Mouse (Mus musculus) lung, embryonic 16.5 days (tissue): ENCODE data around the gene Frmd5. TPM values are rescaled to one million over a fixed set of nuclear protein-coding genes. Genes with fewer than 3 reads are reported as not detected.

ENCODE experiments used
- ATAC-seq: fragments of 200-750 bp; cut with Nextera tagmentation; 2 replicates; pipeline ENCODE4 v1.8.0; 2017; ENCODE audit warnings: low read depth, mild to moderate bottlenecking, moderate library complexity
- H3K27ac ChIP-seq: fragments of 300-500 bp; sonication (generic); 2 replicates; pipeline ENCODE4 v1.5.1; 2014; ENCODE audit warnings: mild to moderate bottlenecking, control low read depth, low read length
- H3K27me3 ChIP-seq: fragments of 300-500 bp; sonication (generic); 2 replicates; pipeline ENCODE4 v1.6.1; 2014; ENCODE audit warnings: low read depth, low read length, mixed read lengths; ENCODE audit not compliant: control insufficient read depth, insufficient read depth
- H3K36me3 ChIP-seq: fragments of 300-500 bp; sonication (generic); 2 replicates; pipeline ENCODE4 v1.6.1; 2014; ENCODE audit warnings: low read length; ENCODE audit not compliant: control insufficient read depth, insufficient read depth
- H3K4me1 ChIP-seq: fragments of 300-500 bp; sonication (generic); replicated peaks from 2 replicates; pipeline ENCODE4 v1.6.1; 2014; ENCODE audit warnings: low read length, mixed read lengths; ENCODE audit not compliant: control insufficient read depth, insufficient read depth
- H3K4me2 ChIP-seq: fragments of 300-500 bp; sonication (generic); 2 replicates; pipeline ENCODE4 v1.6.1; 2014; ENCODE audit warnings: low read depth, low read length, control low read depth
- H3K4me3 ChIP-seq: fragments of 300-500 bp; sonication (generic); 2 replicates; pipeline ENCODE4 v1.5.1; 2014; ENCODE audit warnings: mild to moderate bottlenecking, low read length, control low read depth
- H3K9ac ChIP-seq: fragments of 300-500 bp; sonication (generic); 2 replicates; pipeline ENCODE4 v1.6.1; 2014; ENCODE audit warnings: low read length, control low read depth
- H3K9me3 ChIP-seq: fragments of 300-500 bp; sonication (generic); 2 replicates; pipeline ENCODE4 v1.6.1; 2016; ENCODE audit warnings: low read length; ENCODE audit not compliant: control insufficient read depth
- WGBS: fragments of 180-500 bp; shearing (Covaris S2); extraction: QIAGEN DNeasy Blood & Tissue Kit; methylation state at CpG from one replicate; pipeline ENCODE4 v1.1.7; 2014; 5-methylcytosine and 5-hydroxymethylcytosine counted together
- polyA plus RNA-seq: library from polyadenylated mRNA; unstranded; fragments of >200 nt; fragmentation: Nextera tagmentation; extraction: Ambion mirVana; gene quantifications from 2 replicates; pipeline ENCODE4 v1.2.1, GENCODE M21; 2015

The Frmd5 gene
- polyA plus RNA-seq, 1 experiment from 2014 or later: 4.4 TPM

GRCm38 (mm10) chr2:121682361-121682760 is 124.5 kb downstream of the Frmd5 start:
- H3K27ac ChIP-seq: no peak overlapping the region
- WGBS: 90% methylated on average over 3 of the region's 3 CpGs
- H3K9ac ChIP-seq: no peak overlapping the region
- H3K36me3 ChIP-seq: no peaks in the 10 kb centered on the region
- no peaks in the 10 kb centered on the region for H3K4me1 ChIP-seq
- no peak overlapping the region for H3K4me2 ChIP-seq
- H3K27me3 ChIP-seq: no peaks in the 10 kb centered on the region
- ATAC-seq: no peak
- H3K9me3 ChIP-seq: no peaks in the 10 kb centered on the region; the same call in 1 of the 2 replicates
- no peak overlapping the region for H3K4me3 ChIP-seq

DNA sequence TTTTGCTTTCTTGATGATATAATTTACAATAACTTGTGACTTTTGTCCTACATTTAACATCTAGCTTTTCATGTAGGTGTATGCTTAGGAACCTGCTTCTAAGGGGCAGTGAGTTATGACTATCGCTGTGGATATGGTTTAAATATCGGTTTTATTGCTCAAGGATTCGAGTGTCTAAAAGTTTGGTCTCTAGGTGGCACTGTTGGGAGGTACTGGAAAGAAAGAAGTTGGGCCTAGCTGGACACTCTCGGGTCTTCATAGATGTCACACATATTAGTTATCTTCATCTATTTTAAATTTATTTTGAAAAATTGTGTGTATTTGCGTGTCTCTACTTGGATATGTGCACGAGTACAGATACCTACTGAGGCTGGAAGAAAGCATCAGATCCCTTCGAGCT is 127.2 kb downstream of the Frmd5 start:
- Histone ChIP-seq H3K4me2 (no peak overlapping the region), H3K27ac (no peak overlapping the region), H3K27me3 (no peaks in the 10 kb centered on the region), H3K9ac (no peak overlapping the region), H3K4me1 (no peaks in the 10 kb centered on the region), H3K4me3 (no peak overlapping the region), H3K9me3 (no peaks in the 10 kb centered on the region; the same call in 1 of the 2 replicates), H3K36me3 (no peaks in the 10 kb centered on the region)
- 76% methylated on average over 7 of the region's 7 CpGs for WGBS
- ATAC-seq: no peak

DNA sequence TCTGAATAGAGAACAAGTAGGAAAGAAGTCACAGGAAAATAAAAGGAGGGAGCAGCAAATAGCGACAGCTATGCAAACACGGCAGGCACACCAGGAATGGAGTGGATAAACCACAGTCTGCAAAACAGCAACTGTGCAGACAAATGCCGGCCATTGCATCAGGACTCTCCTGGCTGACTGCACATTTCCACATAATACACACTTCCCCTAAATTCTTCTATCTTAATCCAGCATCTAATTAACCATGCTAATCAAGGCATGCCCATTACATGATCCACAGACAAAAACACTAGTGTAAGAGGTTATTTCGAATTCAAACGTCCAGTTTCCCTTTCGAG is 129.3 kb downstream of the Frmd5 start:
- no peak overlapping the region for H3K4me2 ChIP-seq
- 68% methylated on average over 6 of the region's 6 CpGs for WGBS
- no peaks in the 10 kb centered on the region for H3K4me1 ChIP-seq
- H3K4me3 ChIP-seq: no peak overlapping the region
- no peaks in the 10 kb centered on the region; the same call in 1 of the 2 replicates for H3K9me3 ChIP-seq
- H3K27ac ChIP-seq: no peak overlapping the region
- no peak overlapping the region for H3K9ac ChIP-seq
- H3K27me3 ChIP-seq: no peaks in the 10 kb centered on the region
- no peak for ATAC-seq
- no peaks in the 10 kb centered on the region for H3K36me3 ChIP-seq

DNA sequence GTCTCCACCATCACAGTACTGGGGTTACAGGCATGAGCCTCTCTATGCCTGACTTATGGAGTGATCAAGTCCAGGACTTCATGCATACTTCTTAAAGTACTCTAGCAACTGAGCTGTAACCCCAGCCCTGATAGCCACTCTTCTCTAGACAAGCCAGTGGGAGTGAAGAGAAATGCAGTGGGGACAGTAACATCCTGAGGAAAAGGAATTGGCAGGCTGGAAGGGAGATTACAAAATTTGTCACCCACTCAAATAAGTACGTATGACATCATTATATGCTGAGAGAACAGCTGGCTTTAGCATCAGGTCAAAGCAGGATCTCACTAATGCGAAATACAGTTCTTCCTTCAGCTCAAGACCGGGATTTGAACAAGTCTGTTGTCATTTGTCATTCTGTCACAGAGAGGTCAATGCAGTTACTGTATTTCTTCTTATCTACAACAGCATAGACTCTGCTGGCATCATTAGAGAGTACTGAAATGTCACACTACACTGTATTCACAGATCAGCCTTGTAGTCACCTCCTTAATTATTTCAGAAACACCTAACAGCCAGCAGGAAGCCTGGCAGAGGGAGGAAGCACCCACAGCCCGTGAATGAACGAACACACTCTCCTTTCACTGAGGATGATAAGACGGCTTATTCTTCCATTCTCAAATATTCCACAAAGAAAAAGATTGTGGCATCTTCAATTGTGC is 129.8 kb downstream of the Frmd5 start:
- H3K4me2 ChIP-seq: no peak overlapping the region
- H3K4me1 ChIP-seq: no peaks in the 10 kb centered on the region
- WGBS: 31% methylated on average over 6 of the region's 6 CpGs
- ATAC-seq: peak; percentile 36; the same call in 1 of the 2 replicates
- H3K9ac ChIP-seq: no peak overlapping the region
- H3K27me3 ChIP-seq: no peaks in the 10 kb centered on the region
- H3K36me3 ChIP-seq: no peaks in the 10 kb centered on the region
- no peak overlapping the region for H3K27ac ChIP-seq
- no peak overlapping the region for H3K4me3 ChIP-seq
- no peaks in the 10 kb centered on the region for H3K9me3 ChIP-seq

DNA sequence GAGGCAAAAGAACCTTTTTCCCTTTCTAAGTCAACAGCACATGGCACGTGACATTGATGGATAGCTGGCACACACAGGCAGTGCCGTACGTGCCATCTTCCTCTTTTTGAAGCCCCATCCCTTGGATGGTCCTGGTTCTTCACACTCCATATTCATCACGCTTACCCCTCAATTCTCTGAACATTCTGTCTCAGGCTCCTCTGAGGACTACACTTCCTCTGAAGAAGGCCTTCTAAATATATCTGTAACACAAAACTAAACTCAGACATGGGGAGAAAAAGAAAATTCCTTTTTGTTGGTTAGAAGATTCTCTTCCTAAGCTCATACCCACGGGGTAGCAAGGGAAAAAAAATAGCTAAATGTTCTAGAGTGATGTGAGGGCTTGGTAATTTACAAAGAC is 131.0 kb downstream of the Frmd5 start:
- Histone ChIP-seq H3K4me2 (no peak overlapping the region), H3K9me3 (no peaks in the 10 kb centered on the region), H3K27me3 (no peaks in the 10 kb centered on the region), H3K9ac (no peak overlapping the region), H3K4me3 (no peak overlapping the region), H3K4me1 (no peaks in the 10 kb centered on the region), H3K27ac (no peak overlapping the region), H3K36me3 (no peaks in the 10 kb centered on the region)
- no peak for ATAC-seq
- 65% methylated on average over 5 of the region's 5 CpGs for WGBS

DNA sequence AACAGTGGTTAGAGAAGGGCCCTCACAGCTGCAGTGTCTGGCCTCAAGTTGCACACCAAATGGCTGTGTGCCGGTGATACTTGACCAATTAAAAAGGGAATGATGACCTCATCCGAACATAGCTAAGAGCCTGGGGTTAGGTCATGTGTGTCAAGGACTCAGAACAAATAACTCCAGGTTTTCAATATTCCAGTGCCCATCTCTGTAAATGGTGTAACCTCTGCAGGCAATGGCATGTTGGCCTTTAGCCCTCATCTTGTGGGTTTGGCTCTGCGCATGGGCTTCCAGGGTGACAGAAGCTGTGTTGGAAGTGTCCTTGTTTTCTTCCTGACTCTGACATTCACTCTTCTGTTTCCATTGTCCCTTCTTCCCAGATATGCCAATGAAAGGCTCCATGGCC is 131.8 kb downstream of the Frmd5 start:
- WGBS: 77% methylated on average over 3 of the region's 3 CpGs
- ATAC-seq: no peak

DNA sequence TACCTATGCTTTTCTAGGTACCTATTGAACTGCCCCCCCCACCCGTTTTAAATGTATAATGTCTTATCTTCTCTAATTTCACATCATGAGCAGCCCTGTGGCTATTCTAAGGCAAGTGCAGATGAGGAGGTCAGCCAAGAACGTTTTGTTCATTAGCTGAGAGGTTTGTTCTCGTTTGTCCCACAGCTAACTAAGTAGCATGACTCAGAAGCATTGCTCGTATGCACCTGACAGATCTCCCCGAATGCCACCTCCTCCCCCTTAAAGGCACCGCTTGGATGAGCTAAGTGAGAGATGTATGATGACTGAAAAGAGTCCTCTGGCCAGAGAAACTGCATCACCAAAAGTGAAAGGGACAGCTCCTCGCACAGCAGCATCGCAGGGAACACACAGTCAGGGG is 132.7 kb downstream of the Frmd5 start:
- ATAC-seq: no peak

More for the DNA sequence above, 131.8 kb downstream of the Frmd5 start:
- Histone ChIP-seq H3K36me3 (no peaks in the 10 kb centered on the region), H3K9me3 (no peaks in the 10 kb centered on the region), H3K9ac (no peak overlapping the region), H3K27me3 (no peaks in the 10 kb centered on the region), H3K4me3 (no peak overlapping the region), H3K4me1 (no peaks in the 10 kb centered on the region), H3K4me2 (no peak overlapping the region), H3K27ac (no peak overlapping the region)

GRCm38 (mm10) chr2:121669846-121670245 is 137.0 kb downstream of the Frmd5 start:
- H3K4me1 ChIP-seq: no peaks in the 10 kb centered on the region
- H3K4me3 ChIP-seq: no peak overlapping the region
- no peaks in the 10 kb centered on the region for H3K9me3 ChIP-seq
- WGBS: 80% methylated on average over 6 of the region's 6 CpGs
- ATAC-seq: no peak
- no peaks in the 10 kb centered on the region for H3K36me3 ChIP-seq
- H3K4me2 ChIP-seq: no peak overlapping the region
- no peak overlapping the region for H3K9ac ChIP-seq
- no peak overlapping the region for H3K27ac ChIP-seq
- H3K27me3 ChIP-seq: no peaks in the 10 kb centered on the region

More for the DNA sequence above, 132.7 kb downstream of the Frmd5 start:
- Histone ChIP-seq H3K36me3 (no peaks in the 10 kb centered on the region), H3K9ac (no peak overlapping the region), H3K27me3 (no peaks in the 10 kb centered on the region), H3K9me3 (no peaks in the 10 kb centered on the region), H3K27ac (no peak overlapping the region), H3K4me1 (no peaks in the 10 kb centered on the region), H3K4me3 (no peak overlapping the region), H3K4me2 (no peak overlapping the region)
- WGBS: 57% methylated on average over 8 of the region's 8 CpGs

DNA sequence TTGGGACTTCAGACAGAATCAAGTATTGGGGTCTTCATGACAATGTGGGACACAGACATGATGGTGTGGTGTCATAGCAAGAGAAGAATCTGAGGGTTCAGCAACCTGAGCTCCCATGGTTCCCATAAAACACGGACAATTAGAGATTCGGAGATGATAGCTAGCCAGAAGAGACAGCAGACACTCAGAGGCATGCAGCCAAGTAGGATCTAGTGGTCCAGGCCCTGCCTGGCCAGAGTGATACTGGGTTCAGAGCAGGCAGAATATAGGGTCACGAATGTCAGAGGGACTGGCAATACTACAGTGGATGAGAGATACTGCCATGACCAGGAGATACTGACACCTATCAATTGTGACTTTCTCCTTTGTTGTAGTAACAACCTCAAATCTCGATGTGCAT is 138.6 kb downstream of the Frmd5 start:
- Histone ChIP-seq H3K9ac (no peak overlapping the region), H3K4me1 (no peaks in the 10 kb centered on the region), H3K9me3 (no peaks in the 10 kb centered on the region), H3K27ac (no peak overlapping the region), H3K27me3 (no peaks in the 10 kb centered on the region), H3K4me3 (no peak overlapping the region), H3K4me2 (no peak overlapping the region), H3K36me3 (no peaks in the 10 kb centered on the region)
- WGBS: 75% methylated on average over 4 of the region's 4 CpGs
- no peak for ATAC-seq

- 61% methylated on average over 4 of the region's 4 CpGs for WGBS
- no peak overlapping the region for H3K4me3 ChIP-seq
- ATAC-seq: no peak
Measured at GRCm38 (mm10) chr2:121661160-121661502, 145.8 kb downstream of the Frmd5 start.

More at GRCm38 (mm10) chr2:121661160-121661502, 145.8 kb downstream of the Frmd5 start:
- no peak overlapping the region for H3K4me2 ChIP-seq
- H3K36me3 ChIP-seq: no peaks in the 10 kb centered on the region
- H3K4me1 ChIP-seq: no peaks in the 10 kb centered on the region
- H3K9ac ChIP-seq: no peak overlapping the region
- H3K27ac ChIP-seq: no peak overlapping the region
- no peaks in the 10 kb centered on the region for H3K27me3 ChIP-seq
- no peaks in the 10 kb centered on the region for H3K9me3 ChIP-seq
